Mouse (Mus musculus) limb, embryonic 13.5 days (tissue): ENCODE measurements around the gene Ccdc89. TPM values are rescaled to one million over a fixed set of nuclear protein-coding genes. Genes with fewer than 3 reads are reported as not detected.

ENCODE experiments used
- ATAC-seq: fragments of 200-750 bp; cut with Nextera tagmentation; 2 replicates; pipeline ENCODE4 v1.8.0; 2017; ENCODE audit warnings: low read depth, moderate number of reproducible peaks, moderate TSS enrichment; ENCODE audit not compliant: low FRiP score
- H3K27ac ChIP-seq: fragments of 300-500 bp; sonication (generic); 2 replicates; pipeline ENCODE4 v1.5.1; 2015; ENCODE audit warnings: inconsistent platforms, mild to moderate bottlenecking, moderate library complexity
- H3K27me3 ChIP-seq: fragments of 300-500 bp; sonication (generic); 2 replicates; pipeline ENCODE4 v1.6.1; 2015; ENCODE audit warnings: mild to moderate bottlenecking, inconsistent platforms
- H3K36me3 ChIP-seq: fragments of 300-500 bp; sonication (generic); 2 replicates; pipeline ENCODE4 v1.6.1; 2015; ENCODE audit warnings: inconsistent platforms, mild to moderate bottlenecking, moderate library complexity
- H3K4me1 ChIP-seq: fragments of 300-500 bp; sonication (generic); 2 replicates; pipeline ENCODE4 v1.6.1; 2015; ENCODE audit warnings: inconsistent platforms
- H3K4me2 ChIP-seq: fragments of 300-500 bp; sonication (generic); replicated peaks from 2 replicates; pipeline ENCODE4 v1.6.1; 2015; ENCODE audit warnings: inconsistent platforms, mild to moderate bottlenecking, moderate library complexity
- H3K4me3 ChIP-seq: fragments of 300-500 bp; sonication (generic); 2 replicates; pipeline ENCODE4 v1.5.1; 2015; ENCODE audit warnings: moderate library complexity, mild to moderate bottlenecking, inconsistent platforms
- H3K9ac ChIP-seq: fragments of 300-500 bp; sonication (generic); 2 replicates; pipeline ENCODE4 v1.6.1; 2015; ENCODE audit warnings: mild to moderate bottlenecking, inconsistent platforms
- H3K9me3 ChIP-seq: fragments of 300-500 bp; sonication (generic); 2 replicates; pipeline ENCODE4 v1.6.1; 2016; ENCODE audit warnings: inconsistent platforms
- WGBS: fragments of 180-500 bp; shearing (Covaris S2); methylation state at CpG from one replicate; pipeline ENCODE4 v1.1.7; 2015; 5-methylcytosine and 5-hydroxymethylcytosine counted together
- polyA plus RNA-seq: library from polyadenylated mRNA; unstranded; fragments of >200 nt; fragmentation: Nextera tagmentation; extraction: Ambion mirVana; gene quantifications from 2 replicates; pipeline ENCODE4 v1.2.1, GENCODE M21; 2015

The Ccdc89 gene
- polyA plus RNA-seq = 1.9 and 2.0 TPM in 2 replicates

GRCm38 (mm10) chr7:90426020-90427001 is at the start of gene Ccdc89:
Gene Ccdc89 (plus strand): TSS chr7:90426577.
- H3K36me3 ChIP-seq = no peaks in the 10 kb centered on the region

GRCm38 (mm10) chr7:90384411-90384810 is 42.0 kb upstream of the Ccdc89 start:
- H3K9me3 ChIP-seq = no peaks in the 10 kb centered on the region
- no peak overlapping the region for H3K4me3 ChIP-seq
- H3K27me3 ChIP-seq = 0 out of 2 replicates have a peak, but pooled peaks cover 3% of the 10 kb centered on the region
- no peak overlapping the region for H3K4me2 ChIP-seq
- ATAC-seq = no peak
- H3K9ac ChIP-seq = no peak overlapping the region
- H3K27ac ChIP-seq = no peak overlapping the region
- H3K36me3 ChIP-seq = no peaks in the 10 kb centered on the region
- 70% methylated on average over 2 of the region's 2 CpGs for WGBS
- H3K4me1 ChIP-seq = peaks cover 5% of the 10 kb centered on the region; the same call in 1 of the 2 replicates

More at GRCm38 (mm10) chr7:90426020-90427001, at the start of gene Ccdc89:
- Histone ChIP-seq H3K9me3 (no peaks in the 10 kb centered on the region), H3K4me1 (0 out of 2 replicates have a peak, but pooled peaks cover 6% of the 10 kb centered on the region), H3K9ac (peak within 1 kb of the TSS; percentile 55), H3K4me3 (peak within 1 kb of the TSS; percentile 42), H3K4me2 (peak within 1 kb of the TSS; percentile 67), H3K27ac (no peak within 1 kb of the TSS), H3K27me3 (no peaks in the 10 kb centered on the region)
- WGBS = 26% methylated on average over 29 of the region's 29 CpGs
- peak; percentile 100 for ATAC-seq

GRCm38 (mm10) chr7:90386885-90387459 is 39.4 kb upstream of the Ccdc89 start:
- Histone ChIP-seq H3K4me1 (peaks cover 5% of the 10 kb centered on the region; the same call in 1 of the 2 replicates), H3K27ac (no peak overlapping the region), H3K27me3 (0 out of 2 replicates have a peak, but pooled peaks cover 3% of the 10 kb centered on the region), H3K9me3 (no peaks in the 10 kb centered on the region), H3K36me3 (no peaks in the 10 kb centered on the region), H3K4me3 (no peak overlapping the region), H3K9ac (no peak overlapping the region; the same call in 1 of the 2 replicates), H3K4me2 (peak overlapping the region; percentile 1; the same call in 1 of the 2 replicates)
- peak; percentile 48; the same call in 1 of the 2 replicates for ATAC-seq
- 14% methylated on average over 8 of the region's 8 CpGs for WGBS

GRCm38 (mm10) chr7:90389765-90390164 is 36.6 kb upstream of the Ccdc89 start:
- H3K4me2 ChIP-seq = no peak overlapping the region
- H3K4me1 ChIP-seq = peaks cover 5% of the 10 kb centered on the region; the same call in 1 of the 2 replicates
- H3K9ac ChIP-seq = no peak overlapping the region
- no peaks in the 10 kb centered on the region for H3K9me3 ChIP-seq
- ATAC-seq = no peak
- WGBS = 52% methylated on average over 3 of the region's 3 CpGs
- H3K36me3 ChIP-seq = no peaks in the 10 kb centered on the region
- H3K27ac ChIP-seq = no peak overlapping the region
- no peak overlapping the region for H3K4me3 ChIP-seq
- H3K27me3 ChIP-seq = 0 out of 2 replicates have a peak, but pooled peaks cover 3% of the 10 kb centered on the region

GRCm38 (mm10) chr7:90395073-90395472 is 31.3 kb upstream of the Ccdc89 start:
- ATAC-seq = no peak
- no peaks in the 10 kb centered on the region for H3K36me3 ChIP-seq
- WGBS = 56% methylated on average over 4 of the region's 4 CpGs
- no peaks in the 10 kb centered on the region for H3K4me1 ChIP-seq
- no peak overlapping the region for H3K27ac ChIP-seq
- H3K27me3 ChIP-seq = no peaks in the 10 kb centered on the region
- no peak overlapping the region for H3K4me2 ChIP-seq
- H3K4me3 ChIP-seq = no peak overlapping the region
- H3K9me3 ChIP-seq = no peaks in the 10 kb centered on the region
- no peak overlapping the region for H3K9ac ChIP-seq

GRCm38 (mm10) chr7:90395928-90396327 is 30.4 kb upstream of the Ccdc89 start:
- no peaks in the 10 kb centered on the region for H3K36me3 ChIP-seq
- no peak overlapping the region for H3K4me2 ChIP-seq
- no peak overlapping the region for H3K9ac ChIP-seq
- H3K4me1 ChIP-seq = no peaks in the 10 kb centered on the region
- H3K9me3 ChIP-seq = no peaks in the 10 kb centered on the region
- no peak overlapping the region for H3K4me3 ChIP-seq
- ATAC-seq = no peak
- H3K27ac ChIP-seq = no peak overlapping the region
- 63% methylated on average over 5 of the region's 5 CpGs for WGBS
- H3K27me3 ChIP-seq = no peaks in the 10 kb centered on the region

- Histone ChIP-seq H3K27ac (no peak overlapping the region), H3K9ac (no peak overlapping the region), H3K4me3 (no peak overlapping the region), H3K36me3 (no peaks in the 10 kb centered on the region), H3K4me2 (no peak overlapping the region), H3K4me1 (no peaks in the 10 kb centered on the region), H3K9me3 (no peaks in the 10 kb centered on the region), H3K27me3 (no peaks in the 10 kb centered on the region)
- ATAC-seq = no peak
- 49% methylated on average over 3 of the region's 3 CpGs for WGBS
Observed at GRCm38 (mm10) chr7:90409934-90410333, 16.4 kb upstream of the Ccdc89 start.

GRCm38 (mm10) chr7:90427006-90427405 is 629 bp downstream of the Ccdc89 start:
- H3K9ac ChIP-seq = peak overlapping the region; percentile 55; the same call in 1 of the 2 replicates
- H3K4me2 ChIP-seq = peak overlapping the region; percentile 67
- H3K4me3 ChIP-seq = peak overlapping the region; percentile 42
- no peak for ATAC-seq
- no peaks in the 10 kb centered on the region for H3K27me3 ChIP-seq
- H3K36me3 ChIP-seq = no peaks in the 10 kb centered on the region
- 0 out of 2 replicates have a peak, but pooled peaks cover 6% of the 10 kb centered on the region for H3K4me1 ChIP-seq
- WGBS = 64% methylated on average over 9 of the region's 9 CpGs
- H3K27ac ChIP-seq = no peak overlapping the region
- no peaks in the 10 kb centered on the region for H3K9me3 ChIP-seq

GRCm38 (mm10) chr7:90432221-90432620 is 5.8 kb downstream of the Ccdc89 start:
- no peaks in the 10 kb centered on the region for H3K36me3 ChIP-seq
- no peak overlapping the region for H3K27ac ChIP-seq
- H3K4me2 ChIP-seq = no peak overlapping the region
- no peak overlapping the region for H3K4me3 ChIP-seq
- no peak overlapping the region for H3K9ac ChIP-seq
- H3K4me1 ChIP-seq = no peaks in the 10 kb centered on the region
- no peaks in the 10 kb centered on the region for H3K27me3 ChIP-seq
- H3K9me3 ChIP-seq = no peaks in the 10 kb centered on the region
- ATAC-seq = no peak

GRCm38 (mm10) chr7:90440044-90440443 is 13.7 kb downstream of the Ccdc89 start:
- WGBS = 90% methylated on average over 4 of the region's 4 CpGs
- Histone ChIP-seq H3K4me1 (0 out of 2 replicates have a peak, but pooled peaks cover 3% of the 10 kb centered on the region), H3K27me3 (no peaks in the 10 kb centered on the region), H3K9me3 (no peaks in the 10 kb centered on the region), H3K4me2 (no peak overlapping the region), H3K36me3 (no peaks in the 10 kb centered on the region), H3K4me3 (no peak overlapping the region), H3K9ac (no peak overlapping the region), H3K27ac (no peak overlapping the region)
- ATAC-seq = no peak

- ATAC-seq = no peak
- Histone ChIP-seq H3K27ac (no peak overlapping the region), H3K27me3 (no peaks in the 10 kb centered on the region), H3K4me2 (peak overlapping the region; percentile 62), H3K9me3 (no peaks in the 10 kb centered on the region), H3K4me3 (peak overlapping the region; percentile 99), H3K4me1 (peaks cover 6% of the 10 kb centered on the region; the same call in 1 of the 2 replicates), H3K36me3 (0 out of 2 replicates have a peak, but pooled peaks cover under 1% of the 10 kb centered on the region), H3K9ac (peak overlapping the region; percentile 58)
- WGBS = 14% methylated on average over 4 of the region's 4 CpGs
Observed at GRCm38 (mm10) chr7:90442070-90442469, 15.7 kb downstream of the Ccdc89 start.
